Mouse (Mus musculus) heart, embryonic 16.5 days (tissue): ENCODE data around the gene Nkapl. TPM values are rescaled to one million over a fixed set of nuclear protein-coding genes. Genes with fewer than 3 reads are reported as not detected.

Source experiments
- ATAC-seq: fragments of 200-750 bp; cut with Nextera tagmentation; replicated peaks from 2 replicates; pipeline ENCODE4 v1.8.0; 2017; ENCODE audit warnings: moderate number of reproducible peaks; ENCODE audit not compliant: insufficient read depth, low FRiP score; ENCODE audit errors: extremely low read depth
- H3K27ac ChIP-seq: fragments of 300-500 bp; sonication (generic); 2 replicates; pipeline ENCODE4 v1.5.1; 2014; ENCODE audit warnings: mild to moderate bottlenecking, low read length, control low read depth, moderate library complexity
- H3K27me3 ChIP-seq: fragments of 300-500 bp; sonication (generic); 2 replicates; pipeline ENCODE4 v1.6.1; 2014; ENCODE audit warnings: low read length, mixed read lengths; ENCODE audit not compliant: control insufficient read depth, insufficient read depth
- H3K36me3 ChIP-seq: fragments of 300-500 bp; sonication (generic); 2 replicates; pipeline ENCODE4 v1.6.1; 2014; ENCODE audit not compliant: control insufficient read depth, insufficient read depth
- H3K4me1 ChIP-seq: fragments of 300-500 bp; sonication (generic); 2 replicates; pipeline ENCODE4 v1.6.1; 2014; ENCODE audit warnings: low read length, mixed read lengths; ENCODE audit not compliant: control insufficient read depth, insufficient read depth
- H3K4me2 ChIP-seq: fragments of 300-500 bp; sonication (generic); 2 replicates; pipeline ENCODE4 v1.6.1; 2014; ENCODE audit warnings: low read depth, mild to moderate bottlenecking, control low read depth, low read length
- H3K4me3 ChIP-seq: fragments of 300-500 bp; sonication (generic); 2 replicates; pipeline ENCODE4 v1.5.1; 2014; ENCODE audit warnings: mild to moderate bottlenecking, control low read depth, low read length
- H3K9ac ChIP-seq: fragments of 300-500 bp; sonication (generic); 2 replicates; pipeline ENCODE4 v1.6.1; 2014; ENCODE audit warnings: low read length, control low read depth
- H3K9me3 ChIP-seq: fragments of 300-500 bp; sonication (generic); replicated peaks from 2 replicates; pipeline ENCODE4 v1.6.1; 2016; ENCODE audit warnings: low read length; ENCODE audit not compliant: control insufficient read depth
- WGBS: fragments of 180-500 bp; shearing (Covaris S2); extraction: QIAGEN DNeasy Blood & Tissue Kit; methylation state at CpG from one replicate; pipeline ENCODE4 v1.1.7; 2014; 5-methylcytosine and 5-hydroxymethylcytosine counted together
- polyA plus RNA-seq: library from polyadenylated mRNA; unstranded; fragments of >200 nt; fragmentation: Nextera tagmentation; extraction: Ambion mirVana; gene quantifications from 2 replicates; pipeline ENCODE4 v1.2.1, GENCODE M21; 2015

Gene Nkapl
- polyA plus RNA-seq, 1 experiment from 2014 or later = 1.5 TPM

GRCm38 (mm10) chr13:21446796-21447195 lies 21.5 kb downstream of the Nkapl start:
- 85% methylated on average over 9 of the region's 9 CpGs for WGBS
- Histone ChIP-seq H3K9me3 (no peaks in the 10 kb centered on the region), H3K27ac (no peak overlapping the region), H3K4me2 (no peak overlapping the region), H3K9ac (no peak overlapping the region), H3K4me1 (no peaks in the 10 kb centered on the region), H3K4me3 (no peak overlapping the region), H3K27me3 (no peaks in the 10 kb centered on the region), H3K36me3 (peaks cover 46% of the 10 kb centered on the region)
- ATAC-seq = no peak

- no peak for ATAC-seq
- no peaks in the 10 kb centered on the region for H3K9me3 ChIP-seq
- H3K9ac ChIP-seq = peak overlapping the region; percentile 73
- H3K4me3 ChIP-seq = peak overlapping the region; percentile 57
- peak overlapping the region; percentile 74 for H3K4me2 ChIP-seq
- peak overlapping the region; percentile 86 for H3K27ac ChIP-seq
- peaks cover 23% of the 10 kb centered on the region for H3K36me3 ChIP-seq
- peaks cover 5% of the 10 kb centered on the region; the same call in 1 of the 2 replicates for H3K4me1 ChIP-seq
- 21% methylated on average over 10 of the region's 10 CpGs for WGBS
- no peaks in the 10 kb centered on the region for H3K27me3 ChIP-seq
Observed at GRCm38 (mm10) chr13:21441207-21441572, 27.1 kb downstream of the Nkapl start.

DNA sequence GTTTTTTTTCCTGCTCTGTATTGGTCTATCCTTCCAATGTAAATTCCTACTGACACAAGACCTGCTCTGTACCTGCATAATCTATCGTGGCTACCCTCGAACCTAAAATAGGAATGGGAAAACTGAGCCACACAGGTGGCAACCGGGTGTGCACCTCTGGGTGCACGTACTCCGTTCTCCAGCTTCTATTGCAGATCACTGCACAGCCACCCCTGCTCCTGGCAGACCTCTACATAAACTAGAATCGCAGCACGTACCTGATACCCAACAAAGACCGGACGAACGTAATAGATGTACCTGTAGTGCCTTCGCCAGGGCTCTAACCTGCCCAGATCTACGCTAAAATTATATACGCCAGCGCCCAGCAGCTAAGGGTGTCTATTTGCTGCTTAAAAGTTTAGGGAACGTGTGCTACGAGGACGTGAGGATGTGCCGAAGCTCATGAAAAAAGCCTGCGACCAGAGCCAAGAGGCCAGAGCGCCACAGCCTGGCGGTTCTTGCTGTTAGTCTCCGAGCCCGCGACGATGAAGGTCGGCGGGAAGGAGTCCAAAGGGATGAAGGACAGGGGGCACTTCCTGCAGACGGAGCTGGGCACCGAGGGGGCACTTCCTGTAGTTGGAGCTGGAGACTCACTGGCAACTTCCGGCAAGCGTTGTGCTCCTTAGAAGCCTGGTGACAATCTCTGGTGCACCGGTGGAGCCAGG lies 27.7 kb downstream of the Nkapl start, which contains the start of gene Pgbd1:
Pgbd1 (minus strand) TSS at position 556 of the 704 bp plus-strand sequence.
- no peaks in the 10 kb centered on the region for H3K9me3 ChIP-seq
- no peaks in the 10 kb centered on the region for H3K27me3 ChIP-seq
- H3K4me2 ChIP-seq = peak within 1 kb of the TSS; percentile 74
- ATAC-seq = peak; percentile 86
- peaks cover 22% of the 10 kb centered on the region for H3K36me3 ChIP-seq
- WGBS = under 1% methylated on average over 32 of the region's 32 CpGs
- H3K27ac ChIP-seq = peak within 1 kb of the TSS; percentile 86
- H3K4me3 ChIP-seq = peak within 1 kb of the TSS; percentile 57
- peak within 1 kb of the TSS; percentile 73 for H3K9ac ChIP-seq
- peaks cover 5% of the 10 kb centered on the region; the same call in 1 of the 2 replicates for H3K4me1 ChIP-seq

GRCm38 (mm10) chr13:21435476-21435875 lies 32.8 kb downstream of the Nkapl start:
- 0 out of 2 replicates have a peak overlapping the region, but pooled peaks have one; percentile 5 for H3K27ac ChIP-seq
- no peaks in the 10 kb centered on the region for H3K9me3 ChIP-seq
- 66% methylated on average over 4 of the region's 4 CpGs for WGBS
- H3K4me2 ChIP-seq = no peak overlapping the region
- no peak overlapping the region for H3K9ac ChIP-seq
- H3K36me3 ChIP-seq = no peaks in the 10 kb centered on the region
- H3K4me1 ChIP-seq = peaks cover 5% of the 10 kb centered on the region; the same call in 1 of the 2 replicates
- no peak for ATAC-seq
- no peaks in the 10 kb centered on the region for H3K27me3 ChIP-seq
- no peak overlapping the region for H3K4me3 ChIP-seq

DNA sequence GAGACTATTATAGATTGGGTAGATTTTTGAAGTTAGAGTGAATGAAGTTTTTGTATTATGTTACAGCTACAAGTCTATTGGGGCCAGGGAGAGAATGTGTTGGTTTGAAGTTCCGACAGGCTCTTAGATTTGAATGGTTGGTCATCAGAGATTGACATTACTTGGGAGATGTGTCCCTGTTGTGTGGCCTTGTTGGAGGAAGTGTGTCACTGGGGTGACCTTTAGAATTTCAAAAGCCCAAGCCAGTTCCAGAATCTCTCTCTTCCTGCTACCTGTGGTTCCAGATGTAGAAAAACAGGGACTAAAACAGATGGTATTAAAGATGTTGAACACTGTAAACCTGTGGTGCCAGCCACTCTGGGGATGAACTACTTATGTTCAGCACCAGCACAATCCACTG lies 40.7 kb downstream of the Nkapl start:
- no peak overlapping the region for H3K9ac ChIP-seq

GRCm38 (mm10) chr13:21423301-21423700 lies 45.0 kb downstream of the Nkapl start:
- H3K4me2 ChIP-seq = no peak overlapping the region
- H3K9ac ChIP-seq = no peak overlapping the region
- H3K4me1 ChIP-seq = 0 out of 2 replicates have a peak, but pooled peaks cover 3% of the 10 kb centered on the region
- H3K9me3 ChIP-seq = no peaks in the 10 kb centered on the region
- H3K4me3 ChIP-seq = no peak overlapping the region
- no peaks in the 10 kb centered on the region for H3K27me3 ChIP-seq
- no peak for ATAC-seq
- H3K27ac ChIP-seq = no peak overlapping the region
- WGBS = 56% methylated on average over 5 of the region's 5 CpGs
- no peaks in the 10 kb centered on the region for H3K36me3 ChIP-seq

More for the DNA sequence above, 40.7 kb downstream of the Nkapl start:
- no peaks in the 10 kb centered on the region for H3K4me1 ChIP-seq
- H3K4me2 ChIP-seq = no peak overlapping the region
- no peak overlapping the region for H3K4me3 ChIP-seq
- H3K36me3 ChIP-seq = no peaks in the 10 kb centered on the region
- H3K27ac ChIP-seq = no peak overlapping the region
- H3K9me3 ChIP-seq = no peaks in the 10 kb centered on the region
- no peaks in the 10 kb centered on the region for H3K27me3 ChIP-seq
- WGBS = 92% methylated on average over 1 of the region's 1 CpGs
- no peak for ATAC-seq

DNA sequence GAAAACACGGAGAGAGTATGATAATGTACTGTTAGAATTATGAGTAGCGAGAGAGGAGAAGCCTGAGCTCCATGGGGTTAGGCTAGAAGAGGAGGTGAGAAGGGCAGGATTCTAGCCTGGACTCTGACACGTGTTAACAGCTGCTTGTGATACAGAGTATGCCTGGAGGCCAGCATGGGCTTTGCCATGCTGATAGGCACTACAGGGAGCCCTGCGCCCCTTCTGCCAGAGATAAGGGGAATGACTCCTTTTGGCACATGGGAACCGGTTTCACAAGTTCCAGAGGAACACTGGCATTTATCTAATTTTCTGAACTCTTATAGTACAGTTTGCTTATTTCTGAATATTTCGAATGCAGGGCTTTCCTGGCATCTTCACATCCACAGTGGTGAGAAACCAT lies 49.4 kb downstream of the Nkapl start:
- no peaks in the 10 kb centered on the region for H3K27me3 ChIP-seq
- no peak overlapping the region for H3K4me3 ChIP-seq
- no peak overlapping the region for H3K27ac ChIP-seq
- 29% methylated on average over 6 of the region's 6 CpGs for WGBS
- no peak overlapping the region for H3K4me2 ChIP-seq
- no peak for ATAC-seq
- peaks cover 13% of the 10 kb centered on the region for H3K4me1 ChIP-seq
- H3K36me3 ChIP-seq = no peaks in the 10 kb centered on the region
- no peak overlapping the region for H3K9ac ChIP-seq
- no peaks in the 10 kb centered on the region for H3K9me3 ChIP-seq

DNA sequence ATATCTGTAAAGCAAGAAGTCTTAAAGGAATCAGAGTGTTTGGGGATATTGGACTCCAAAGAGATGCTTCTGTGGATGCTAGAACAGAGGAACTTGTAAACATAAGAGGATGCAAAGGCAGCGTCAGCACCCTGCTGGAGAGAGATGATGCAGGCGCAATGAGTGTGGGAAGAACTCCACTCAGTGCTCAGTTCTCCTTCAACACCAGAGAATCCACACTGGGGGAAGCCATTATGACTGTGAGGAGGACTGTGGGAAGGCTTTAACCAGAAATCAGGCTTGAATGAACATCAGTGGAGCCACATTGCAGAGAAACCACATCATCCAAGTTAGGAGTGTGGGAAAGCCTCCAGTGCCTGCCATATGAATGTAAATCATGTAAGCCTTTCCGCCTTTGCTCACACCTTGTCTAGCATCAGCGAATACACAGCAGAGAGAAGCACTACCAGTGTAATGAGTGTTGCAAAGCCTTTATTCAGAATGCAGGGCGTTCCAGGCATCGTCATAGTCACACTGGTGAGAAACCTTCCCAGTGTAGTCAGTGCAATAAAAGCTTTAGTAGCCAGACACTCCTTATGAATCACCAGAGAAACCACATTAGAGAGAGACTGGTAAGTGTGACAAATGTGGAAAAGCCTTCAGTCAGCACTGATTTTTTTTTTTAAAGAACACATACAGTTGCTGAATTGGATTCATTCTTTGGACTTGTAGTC lies 50.9 kb downstream of the Nkapl start:
- Histone ChIP-seq H3K27me3 (no peaks in the 10 kb centered on the region), H3K4me3 (no peak overlapping the region), H3K4me1 (peaks cover 13% of the 10 kb centered on the region), H3K27ac (no peak overlapping the region), H3K36me3 (no peaks in the 10 kb centered on the region), H3K9me3 (no peaks in the 10 kb centered on the region), H3K9ac (no peak overlapping the region), H3K4me2 (no peak overlapping the region)
- ATAC-seq = no peak
- WGBS = 77% methylated on average over 6 of the region's 6 CpGs
